Mouse (Mus musculus): ENCODE results near the gene Fsd1l. TPM values are rescaled to one million over a fixed set of nuclear protein-coding genes. Genes with fewer than 3 reads are reported as not detected.

Fsd1l gene
- polyA plus RNA-seq, 1 experiment = 0.18 TPM

DNA sequence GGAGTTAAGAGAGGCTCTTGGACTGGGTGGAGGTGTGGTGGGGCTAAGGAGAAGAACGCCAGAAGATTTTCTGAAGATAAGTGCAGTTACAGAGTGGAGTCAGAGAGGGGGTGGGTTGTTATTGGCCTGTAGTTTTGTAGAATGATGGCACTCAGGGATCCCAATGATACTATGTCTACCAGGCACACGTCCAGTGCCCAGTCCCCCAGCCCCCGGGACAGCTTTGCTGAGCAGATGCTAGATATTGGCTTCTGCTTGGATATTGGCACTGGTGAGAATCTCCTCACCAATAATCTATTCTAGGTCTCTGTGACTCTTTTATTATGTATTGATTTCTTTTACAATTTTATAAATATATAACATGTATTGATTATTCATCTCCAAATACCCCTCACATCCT, 6.0 kb upstream of the Fsd1l start:
- Histone ChIP-seq H3K27ac (ENCODE audit: insufficient read depth, low read length) (no peak overlapping the region), H3K4me3 (ENCODE audit: extremely low read depth, insufficient read depth, insufficient read length) (no peak overlapping the region), H3K36me3 (ENCODE audit: control insufficient read depth, insufficient read depth, low read length) (no peaks in the 10 kb centered on the region), H3K4me1 (ENCODE audit: control insufficient read depth, insufficient read depth, insufficient read length) (no peaks in the 10 kb centered on the region), H3K27me3 (ENCODE audit: control insufficient read depth, insufficient read depth, low read length) (no peaks in the 10 kb centered on the region)
- DNase-seq (ENCODE audit: low read depth in 1 of 2, low spot score in 2 of 2) = no peak
- 86% methylated on average over 3 of the region's 3 CpGs for WGBS
- TF ChIP-seq POLR2A (IDR thresholded peaks at IDR 0.05; ENCODE audit: low read depth, low read length) (no peak), CTCF (IDR thresholded peaks at IDR 0.05; ENCODE audit: extremely low read depth, insufficient read depth, insufficient read length, insufficient replicate concordance) (no peak)

DNA sequence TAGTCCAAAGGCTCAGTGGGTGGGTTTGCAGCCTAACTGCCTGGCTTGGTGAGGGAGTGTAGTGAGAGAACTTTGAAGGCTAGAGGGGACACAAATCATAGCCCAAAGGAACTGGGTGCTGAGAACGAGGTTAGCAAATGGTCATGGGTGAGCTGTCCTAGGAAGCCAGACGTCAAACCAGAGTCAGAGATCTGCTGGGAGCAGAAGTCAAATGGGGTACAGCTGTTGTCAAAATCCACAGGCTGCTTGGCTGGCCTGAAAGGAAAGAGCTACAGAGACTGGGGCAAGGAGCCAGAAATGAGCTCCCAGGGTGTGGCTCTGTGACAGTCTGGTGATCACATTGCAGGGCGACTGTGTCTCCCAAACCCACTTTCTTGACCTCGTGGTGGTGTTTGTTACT, 2.3 kb upstream of the Fsd1l start:
- no peak for DNase-seq (ENCODE audit: low read depth in 1 of 2, low spot score in 2 of 2)
- H3K36me3 ChIP-seq (ENCODE audit: control insufficient read depth, insufficient read depth, low read length) = no peaks in the 10 kb centered on the region
- peaks cover 6% of the 10 kb centered on the region for H3K4me1 ChIP-seq (ENCODE audit: control insufficient read depth, insufficient read depth, insufficient read length)
- H3K27me3 ChIP-seq (ENCODE audit: control insufficient read depth, insufficient read depth, low read length) = peaks cover 8% of the 10 kb centered on the region
- WGBS = 45% methylated on average over 4 of the region's 4 CpGs
- no peak overlapping the region for H3K27ac ChIP-seq (ENCODE audit: insufficient read depth, low read length)
- TF ChIP-seq POLR2A (IDR thresholded peaks at IDR 0.05; ENCODE audit: low read depth, low read length) (no peak), CTCF (IDR thresholded peaks at IDR 0.05; ENCODE audit: extremely low read depth, insufficient read depth, insufficient read length, insufficient replicate concordance) (no peak)
- H3K4me3 ChIP-seq (ENCODE audit: extremely low read depth, insufficient read depth, insufficient read length) = no peak overlapping the region

DNA sequence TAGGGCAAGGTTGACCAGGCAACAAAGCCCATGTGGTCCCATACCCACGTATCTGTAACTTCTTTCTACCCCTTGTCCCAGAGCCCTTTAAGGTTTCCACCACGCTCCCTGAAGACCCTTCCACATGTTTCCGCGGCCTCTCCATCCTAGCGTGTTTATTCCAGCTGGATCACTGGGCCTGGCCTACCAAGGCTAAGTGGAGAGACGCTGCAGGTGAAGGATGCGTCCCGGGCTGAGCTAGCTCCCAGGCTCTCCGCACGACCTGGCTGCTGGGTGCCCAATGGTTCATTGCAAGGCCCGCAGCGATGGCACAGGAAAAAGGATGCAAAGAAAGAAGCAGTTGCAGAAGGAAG, 332 bp upstream of the Fsd1l start:
- Histone ChIP-seq H3K27me3 (ENCODE audit: control insufficient read depth, insufficient read depth, low read length) (peaks cover 8% of the 10 kb centered on the region), H3K4me1 (ENCODE audit: control insufficient read depth, insufficient read depth, insufficient read length) (peaks cover 6% of the 10 kb centered on the region)
- WGBS = 38% methylated on average over 12 of the region's 12 CpGs

DNA sequence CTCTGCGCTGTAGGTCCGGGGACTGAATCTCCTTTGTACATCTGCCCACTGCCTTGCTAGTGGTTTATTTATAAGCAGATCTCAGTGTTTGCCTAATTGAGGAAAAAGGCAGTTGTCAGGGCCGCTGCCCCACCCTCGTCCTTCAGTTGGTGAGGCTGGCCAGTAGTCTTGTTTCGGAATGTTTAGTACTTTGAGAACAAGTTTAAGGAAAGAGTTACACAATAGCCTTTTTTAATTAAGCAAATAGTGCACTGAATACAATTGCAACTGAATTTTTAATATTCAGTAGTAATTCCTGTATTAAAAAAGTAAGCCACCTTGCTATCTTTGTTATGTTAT, 709 bp downstream of the Fsd1l start:
- Histone ChIP-seq H3K27me3 (ENCODE audit: control insufficient read depth, insufficient read depth, low read length) (peaks cover 8% of the 10 kb centered on the region), H3K36me3 (ENCODE audit: control insufficient read depth, insufficient read depth, low read length) (no peaks in the 10 kb centered on the region), H3K27ac (ENCODE audit: insufficient read depth, low read length) (no peak overlapping the region), H3K4me3 (ENCODE audit: extremely low read depth, insufficient read depth, insufficient read length) (peak overlapping the region; percentile 60; the same call in 1 of the 2 replicates), H3K4me1 (ENCODE audit: control insufficient read depth, insufficient read depth, insufficient read length) (peaks cover 6% of the 10 kb centered on the region)
- 12% methylated on average over 5 of the region's 5 CpGs for WGBS
- DNase-seq (ENCODE audit: low read depth in 1 of 2, low spot score in 2 of 2) = no peak
- TF ChIP-seq POLR2A (IDR thresholded peaks at IDR 0.05; ENCODE audit: low read depth, low read length) (no peak), CTCF (IDR thresholded peaks at IDR 0.05; ENCODE audit: extremely low read depth, insufficient read depth, insufficient read length, insufficient replicate concordance) (no peak)

More for the DNA sequence above, 332 bp upstream of the Fsd1l start:
- TF ChIP-seq POLR2A (IDR thresholded peaks at IDR 0.05; ENCODE audit: low read depth, low read length) (no peak), CTCF (IDR thresholded peaks at IDR 0.05; ENCODE audit: extremely low read depth, insufficient read depth, insufficient read length, insufficient replicate concordance) (no peak)
- no peak for DNase-seq (ENCODE audit: low read depth in 1 of 2, low spot score in 2 of 2)
- Histone ChIP-seq H3K27ac (ENCODE audit: insufficient read depth, low read length) (no peak overlapping the region), H3K36me3 (ENCODE audit: control insufficient read depth, insufficient read depth, low read length) (no peaks in the 10 kb centered on the region), H3K4me3 (ENCODE audit: extremely low read depth, insufficient read depth, insufficient read length) (peak overlapping the region; percentile 60; the same call in 1 of the 2 replicates)

DNA sequence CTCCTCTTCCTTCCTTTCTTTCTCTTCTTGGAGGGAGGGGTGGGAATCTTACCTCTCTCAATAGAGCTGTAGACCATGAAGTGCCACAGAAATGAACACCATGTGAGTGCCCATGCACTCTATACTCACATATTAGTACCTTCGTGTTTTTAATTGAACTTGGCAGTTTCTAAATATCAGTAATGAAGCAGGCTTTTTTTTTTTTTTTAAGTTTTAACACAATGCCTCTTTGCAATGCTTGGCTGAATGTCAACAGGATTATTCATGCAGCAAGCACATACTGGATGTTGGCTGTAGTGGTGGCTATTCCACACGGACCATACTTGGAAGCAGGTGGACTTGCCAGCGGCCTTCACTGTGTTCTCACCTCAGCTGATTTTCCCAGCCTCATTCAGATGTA, 4.1 kb downstream of the Fsd1l start:
- H3K4me3 ChIP-seq (ENCODE audit: extremely low read depth, insufficient read depth, insufficient read length) = no peak overlapping the region
- H3K27me3 ChIP-seq (ENCODE audit: control insufficient read depth, insufficient read depth, low read length) = peaks cover 8% of the 10 kb centered on the region
- no peak overlapping the region for H3K27ac ChIP-seq (ENCODE audit: insufficient read depth, low read length)
- WGBS = 90% methylated on average over 3 of the region's 3 CpGs
- no peak for DNase-seq (ENCODE audit: low read depth in 1 of 2, low spot score in 2 of 2)
- H3K4me1 ChIP-seq (ENCODE audit: control insufficient read depth, insufficient read depth, insufficient read length) = peaks cover 6% of the 10 kb centered on the region
- TF ChIP-seq POLR2A (IDR thresholded peaks at IDR 0.05; ENCODE audit: low read depth, low read length) (no peak), CTCF (IDR thresholded peaks at IDR 0.05; ENCODE audit: extremely low read depth, insufficient read depth, insufficient read length, insufficient replicate concordance) (no peak)
- H3K36me3 ChIP-seq (ENCODE audit: control insufficient read depth, insufficient read depth, low read length) = no peaks in the 10 kb centered on the region

DNA sequence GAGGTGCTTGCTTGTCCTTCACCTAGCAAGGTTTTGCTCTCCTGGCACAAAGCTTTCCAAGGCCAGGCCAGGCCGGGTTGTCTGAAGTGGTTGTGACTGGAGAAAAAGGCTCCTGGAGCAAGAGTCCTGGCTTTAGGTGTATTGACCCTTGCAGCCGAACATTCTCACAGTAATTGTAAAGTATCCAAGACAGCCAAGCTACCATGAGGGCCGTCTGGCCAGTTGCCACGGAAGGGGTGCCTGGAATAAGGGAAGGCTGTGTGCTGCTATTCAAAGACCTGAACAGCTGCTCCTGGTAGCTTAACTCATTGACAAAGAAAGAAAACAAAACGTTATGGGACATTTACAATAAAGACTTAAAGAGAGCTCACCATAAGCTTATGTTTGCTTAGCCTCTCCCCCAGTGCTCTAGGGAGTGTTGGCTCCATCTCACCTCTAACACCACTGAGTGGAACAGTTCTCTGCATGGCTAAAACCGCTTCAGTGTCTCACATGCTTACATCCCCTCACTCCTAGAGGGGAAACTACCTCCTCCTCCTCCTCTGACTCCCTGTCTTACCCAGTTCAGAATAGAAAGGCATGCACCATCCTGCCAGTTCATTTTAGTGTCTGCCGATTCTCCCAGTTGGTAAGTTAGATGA, 6.1 kb downstream of the Fsd1l start:
- 90% methylated on average over 7 of the region's 7 CpGs for WGBS
- H3K36me3 ChIP-seq (ENCODE audit: control insufficient read depth, insufficient read depth, low read length) = no peaks in the 10 kb centered on the region
- no peak overlapping the region for H3K4me3 ChIP-seq (ENCODE audit: extremely low read depth, insufficient read depth, insufficient read length)
- no peak for TF ChIP-seq POLR2A (IDR thresholded peaks at IDR 0.05; ENCODE audit: low read depth, low read length)
- no peak for TF ChIP-seq CTCF (IDR thresholded peaks at IDR 0.05; ENCODE audit: extremely low read depth, insufficient read depth, insufficient read length, insufficient replicate concordance)
- H3K27me3 ChIP-seq (ENCODE audit: control insufficient read depth, insufficient read depth, low read length) = no peaks in the 10 kb centered on the region
- H3K4me1 ChIP-seq (ENCODE audit: control insufficient read depth, insufficient read depth, insufficient read length) = no peaks in the 10 kb centered on the region
- DNase-seq (ENCODE audit: low read depth in 1 of 2, low spot score in 2 of 2) = no peak
- H3K27ac ChIP-seq (ENCODE audit: insufficient read depth, low read length) = no peak overlapping the region

DNA sequence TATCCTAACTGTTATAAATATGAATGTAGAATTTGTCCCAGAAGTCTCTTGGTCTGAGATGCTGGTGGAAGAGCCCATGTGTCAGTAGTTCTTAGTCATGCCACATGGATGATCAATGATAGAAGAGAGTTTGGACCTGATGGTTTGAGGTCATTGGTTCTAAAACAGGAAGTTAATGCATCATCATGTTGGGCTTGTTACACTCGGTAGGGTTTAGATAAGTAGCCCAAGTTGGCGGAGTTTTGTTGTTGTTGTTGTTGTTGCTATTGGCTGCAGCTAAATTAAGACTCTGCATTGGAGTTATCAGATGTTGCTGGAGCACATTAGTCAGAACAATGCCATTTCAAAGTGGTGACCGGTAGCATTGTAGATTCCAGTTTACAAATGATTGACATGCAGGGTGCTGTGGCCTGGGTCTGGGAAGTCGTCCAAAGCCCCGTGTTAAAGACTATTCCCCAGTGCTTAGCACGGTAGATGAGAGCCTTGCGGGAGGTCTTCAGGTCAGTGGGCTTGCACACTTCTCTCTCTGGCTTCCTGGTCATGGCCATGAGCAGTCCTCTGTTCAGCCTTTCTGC, 7.4 kb downstream of the Fsd1l start:
- no peak for DNase-seq (ENCODE audit: low read depth in 1 of 2, low spot score in 2 of 2)
- no peak overlapping the region for H3K27ac ChIP-seq (ENCODE audit: insufficient read depth, low read length)
- no peaks in the 10 kb centered on the region for H3K27me3 ChIP-seq (ENCODE audit: control insufficient read depth, insufficient read depth, low read length)
- WGBS = 67% methylated on average over 7 of the region's 7 CpGs
- no peak for TF ChIP-seq POLR2A (IDR thresholded peaks at IDR 0.05; ENCODE audit: low read depth, low read length)
- no peak for TF ChIP-seq CTCF (IDR thresholded peaks at IDR 0.05; ENCODE audit: extremely low read depth, insufficient read depth, insufficient read length, insufficient replicate concordance)
- H3K4me1 ChIP-seq (ENCODE audit: control insufficient read depth, insufficient read depth, insufficient read length) = no peaks in the 10 kb centered on the region
- no peaks in the 10 kb centered on the region for H3K36me3 ChIP-seq (ENCODE audit: control insufficient read depth, insufficient read depth, low read length)
- H3K4me3 ChIP-seq (ENCODE audit: extremely low read depth, insufficient read depth, insufficient read length) = no peak overlapping the region
